Mouse (Mus musculus) E14TG2a.4 (cell line): Measurements from ENCODE around the gene Prc1.

ENCODE experiments used
- H3K27me3 ChIP-seq: 2 replicates; pipeline ENCODE4 v1.6.1; 2014; ENCODE audit warnings: low read length, control low read depth; ENCODE audit not compliant: insufficient read depth
- H3K36me3 ChIP-seq: 2 replicates; pipeline ENCODE4 v1.6.1; 2014; ENCODE audit warnings: low read length, control low read depth; ENCODE audit not compliant: insufficient read depth
- H3K4me1 ChIP-seq: replicated peaks from 2 replicates; pipeline ENCODE4 v1.6.1; 2014; ENCODE audit warnings: low read depth, low read length, control low read depth
- H3K4me3 ChIP-seq: replicated peaks from 2 replicates; pipeline ENCODE4 v1.5.1; 2014; ENCODE audit warnings: mild to moderate bottlenecking, low read length
- H3K9me3 ChIP-seq: 2 replicates; pipeline ENCODE4 v1.6.1; 2014; ENCODE audit warnings: low read length, control low read depth
- CTCF ChIP-seq: conservative IDR thresholded peaks from 2 replicates; pipeline ENCODE4 v1.5.1; 2014; ENCODE audit warnings: low read length
- NANOG ChIP-seq: IDR thresholded peaks from 2 replicates; pipeline ENCODE4 v1.6.1; 2014; ENCODE audit warnings: borderline replicate concordance, low read length, mixed read lengths
- POU5F1 ChIP-seq: IDR thresholded peaks from 2 replicates; pipeline ENCODE4 v1.6.1; 2014; ENCODE audit warnings: low read length, borderline replicate concordance

The Prc1 gene

GRCm38 (mm10) chr7:80260625-80261371 is 33.5 kb upstream of the Prc1 start, which contains the start of gene Ngrn:
Ngrn (plus strand) TSS chr7:80261215.
- Histone ChIP-seq H3K27me3 (no peaks in the 10 kb centered on the region), H3K4me1 (peaks cover 67% of the 10 kb centered on the region), H3K4me3 (peak within 1 kb of the TSS; percentile 94), H3K36me3 (peaks cover 29% of the 10 kb centered on the region), H3K9me3 (no peaks in the 10 kb centered on the region)
- no peak for TF ChIP-seq CTCF
- no peak for TF ChIP-seq POU5F1
- TF ChIP-seq NANOG: no peak

- TF ChIP-seq CTCF (no peak), POU5F1 (no peak), NANOG (no peak)
- no peaks in the 10 kb centered on the region for H3K9me3 ChIP-seq
- H3K36me3 ChIP-seq: peaks cover 36% of the 10 kb centered on the region
- H3K4me3 ChIP-seq: peak overlapping the region; percentile 94
- peaks cover 63% of the 10 kb centered on the region for H3K4me1 ChIP-seq
- H3K27me3 ChIP-seq: no peaks in the 10 kb centered on the region
Measured at GRCm38 (mm10) chr7:80261372-80261990, 32.8 kb upstream of the Prc1 start.

- no peak overlapping the region for H3K4me3 ChIP-seq
- H3K27me3 ChIP-seq: no peaks in the 10 kb centered on the region
- peaks cover 52% of the 10 kb centered on the region for H3K4me1 ChIP-seq
- TF ChIP-seq POU5F1 (no peak), CTCF (no peak), NANOG (no peak)
- no peaks in the 10 kb centered on the region for H3K9me3 ChIP-seq
- H3K36me3 ChIP-seq: peaks cover 50% of the 10 kb centered on the region
Measured at GRCm38 (mm10) chr7:80264606-80265005, 29.6 kb upstream of the Prc1 start.

GRCm38 (mm10) chr7:80267764-80268163 is 26.5 kb upstream of the Prc1 start:
- TF ChIP-seq CTCF: no peak
- no peak for TF ChIP-seq NANOG
- TF ChIP-seq POU5F1: no peak
- peaks cover 67% of the 10 kb centered on the region for H3K36me3 ChIP-seq
- H3K27me3 ChIP-seq: no peaks in the 10 kb centered on the region
- H3K4me3 ChIP-seq: no peak overlapping the region
- peaks cover 43% of the 10 kb centered on the region for H3K4me1 ChIP-seq
- no peaks in the 10 kb centered on the region for H3K9me3 ChIP-seq

GRCm38 (mm10) chr7:80268897-80269750 is 25.1 kb upstream of the Prc1 start, which contains the start of gene Vps33b:
Vps33b (plus strand) TSS chr7:80269649.
- H3K4me3 ChIP-seq: peak within 1 kb of the TSS; percentile 97
- H3K9me3 ChIP-seq: no peaks in the 10 kb centered on the region
- H3K36me3 ChIP-seq: peaks cover 68% of the 10 kb centered on the region
- H3K27me3 ChIP-seq: no peaks in the 10 kb centered on the region
- TF ChIP-seq NANOG (no peak), CTCF (no peak), POU5F1 (no peak)
- peaks cover 32% of the 10 kb centered on the region for H3K4me1 ChIP-seq

GRCm38 (mm10) chr7:80269751-80270255 is 24.4 kb upstream of the Prc1 start:
- peaks cover 68% of the 10 kb centered on the region for H3K36me3 ChIP-seq
- TF ChIP-seq CTCF (no peak), NANOG (no peak), POU5F1 (no peak)
- H3K4me3 ChIP-seq: peak overlapping the region; percentile 97

GRCm38 (mm10) chr7:80273456-80273855 is 20.8 kb upstream of the Prc1 start:
- no peak overlapping the region for H3K4me3 ChIP-seq
- no peaks in the 10 kb centered on the region for H3K27me3 ChIP-seq
- H3K4me1 ChIP-seq: peaks cover 20% of the 10 kb centered on the region
- peaks cover 71% of the 10 kb centered on the region for H3K36me3 ChIP-seq
- no peaks in the 10 kb centered on the region for H3K9me3 ChIP-seq
- TF ChIP-seq CTCF (no peak), POU5F1 (no peak), NANOG (no peak)

More at GRCm38 (mm10) chr7:80269751-80270255, 24.4 kb upstream of the Prc1 start:
- Histone ChIP-seq H3K27me3 (no peaks in the 10 kb centered on the region), H3K9me3 (no peaks in the 10 kb centered on the region), H3K4me1 (peaks cover 25% of the 10 kb centered on the region)

- no peak for TF ChIP-seq NANOG
- TF ChIP-seq CTCF: no peak
- no peak for TF ChIP-seq POU5F1
- H3K4me1 ChIP-seq: no peaks in the 10 kb centered on the region
- H3K27me3 ChIP-seq: no peaks in the 10 kb centered on the region
- no peak overlapping the region for H3K4me3 ChIP-seq
- no peaks in the 10 kb centered on the region for H3K9me3 ChIP-seq
- peaks cover 98% of the 10 kb centered on the region for H3K36me3 ChIP-seq
Measured at GRCm38 (mm10) chr7:80276374-80276773, 17.9 kb upstream of the Prc1 start.
